Mouse (Mus musculus) spleen, postnatal 36 days (tissue): ENCODE results near the gene Armc12.

Experiments
- DNase-seq, 2 experiments: peaks; one replicate each; pipeline ENCODE4 v3.0.0; 2022; ENCODE audit warnings: low spot score in 2 of 2, mixed read lengths in 1 of 2

Gene Armc12

GRCm38 (mm10) chr17:28513337-28513736 lies 17.3 kb upstream of the Armc12 start:
- DNase-seq = no peak

GRCm38 (mm10) chr17:28513844-28514243 lies 16.8 kb upstream of the Armc12 start:
- peak; percentile 45 to 74 for DNase-seq

GRCm38 (mm10) chr17:28514555-28514954 lies 16.1 kb upstream of the Armc12 start:
- no peak for DNase-seq

GRCm38 (mm10) chr17:28515431-28516341 lies 14.9 kb upstream of the Armc12 start:
- peak; percentile 43 to 63 for DNase-seq

- no peak for DNase-seq
Measured at GRCm38 (mm10) chr17:28516881-28517280, 13.7 kb upstream of the Armc12 start.

- peak; percentile 50 for DNase-seq
Measured at GRCm38 (mm10) chr17:28517441-28517955, 13.1 kb upstream of the Armc12 start, which contains the start of gene Fkbp5. Gene Fkbp5 (minus strand): TSS chr17:28517527.

- peak; percentile 73 to 89 for DNase-seq
Measured at GRCm38 (mm10) chr17:28517956-28518614, 12.5 kb upstream of the Armc12 start.

GRCm38 (mm10) chr17:28518615-28519071 lies 12.0 kb upstream of the Armc12 start:
- DNase-seq = peak; percentile 51 to 69

GRCm38 (mm10) chr17:28519827-28520226 lies 10.8 kb upstream of the Armc12 start:
- DNase-seq = no peak

GRCm38 (mm10) chr17:28520561-28520960 lies 10.0 kb upstream of the Armc12 start:
- DNase-seq = no peak

- DNase-seq = no peak
Measured at GRCm38 (mm10) chr17:28521071-28521726, 9.4 kb upstream of the Armc12 start.

- no peak for DNase-seq
Measured at GRCm38 (mm10) chr17:28521920-28522319, 8.7 kb upstream of the Armc12 start.

- peak; percentile 94 to 95 for DNase-seq
Measured at GRCm38 (mm10) chr17:28522623-28523354, 7.8 kb upstream of the Armc12 start.

GRCm38 (mm10) chr17:28523355-28524008 lies 7.1 kb upstream of the Armc12 start:
- DNase-seq = peak; percentile 36 to 41

- DNase-seq = peak; percentile 71 to 78
Measured at GRCm38 (mm10) chr17:28524009-28524695, 6.5 kb upstream of the Armc12 start.

GRCm38 (mm10) chr17:28524831-28525430 lies 5.7 kb upstream of the Armc12 start:
- DNase-seq = peak; percentile 50

GRCm38 (mm10) chr17:28527184-28528042 lies 3.2 kb upstream of the Armc12 start:
- no peak for DNase-seq

- peak; percentile 84 to 86 for DNase-seq
Measured at GRCm38 (mm10) chr17:28528043-28528351, 2.6 kb upstream of the Armc12 start.

- no peak for DNase-seq
Measured at GRCm38 (mm10) chr17:28529116-28529515, 1.5 kb upstream of the Armc12 start.
